Mouse (Mus musculus) E14TG2a.4 (cell line): ENCODE measurements around the gene Dennd4c.

Experiments used
- H3K27me3 ChIP-seq: 2 replicates; pipeline ENCODE4 v1.6.1; 2014; ENCODE audit warnings: low read length, control low read depth; ENCODE audit not compliant: insufficient read depth
- H3K36me3 ChIP-seq: 2 replicates; pipeline ENCODE4 v1.6.1; 2014; ENCODE audit warnings: low read length, control low read depth; ENCODE audit not compliant: insufficient read depth
- H3K4me1 ChIP-seq: replicated peaks from 2 replicates; pipeline ENCODE4 v1.6.1; 2014; ENCODE audit warnings: low read depth, low read length, control low read depth
- H3K4me3 ChIP-seq: replicated peaks from 2 replicates; pipeline ENCODE4 v1.5.1; 2014; ENCODE audit warnings: mild to moderate bottlenecking, low read length
- H3K9me3 ChIP-seq: 2 replicates; pipeline ENCODE4 v1.6.1; 2014; ENCODE audit warnings: low read length, control low read depth
- CTCF ChIP-seq: conservative IDR thresholded peaks from 2 replicates; pipeline ENCODE4 v1.5.1; 2014; ENCODE audit warnings: low read length
- NANOG ChIP-seq: IDR thresholded peaks from 2 replicates; pipeline ENCODE4 v1.6.1; 2014; ENCODE audit warnings: borderline replicate concordance, low read length, mixed read lengths
- POU5F1 ChIP-seq: IDR thresholded peaks from 2 replicates; pipeline ENCODE4 v1.6.1; 2014; ENCODE audit warnings: low read length, borderline replicate concordance

The Dennd4c gene

DNA sequence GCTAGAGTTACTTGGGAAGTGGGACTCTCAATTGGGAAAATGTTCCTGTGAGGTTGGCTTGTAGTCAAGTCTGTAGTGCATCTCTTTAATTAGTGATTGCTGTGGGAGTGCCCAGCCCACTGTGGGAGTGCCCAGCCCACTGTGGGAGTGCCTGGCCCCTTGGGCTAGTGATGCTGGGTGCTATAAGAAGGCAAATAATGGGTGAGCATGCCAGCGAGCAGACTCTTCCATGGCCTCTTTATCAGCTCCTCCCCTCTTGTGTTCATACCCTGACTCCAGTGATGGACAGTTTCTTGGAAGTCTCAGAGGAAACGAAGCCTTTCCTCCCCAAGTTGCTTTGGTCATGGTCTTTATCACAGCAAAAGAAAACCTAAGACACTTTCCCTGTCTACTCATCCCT lies 134.1 kb downstream of the Dennd4c start:
- Histone ChIP-seq H3K27me3 (peaks cover 7% of the 10 kb centered on the region; the same call in 1 of the 2 replicates), H3K4me3 (no peak overlapping the region), H3K4me1 (peaks cover 6% of the 10 kb centered on the region), H3K9me3 (no peaks in the 10 kb centered on the region), H3K36me3 (0 out of 2 replicates have a peak, but pooled peaks cover 3% of the 10 kb centered on the region)
- TF ChIP-seq POU5F1, result no peak
- TF ChIP-seq NANOG, result no peak

GRCm38 (mm10) chr4:86884945-86885344 lies 136.6 kb downstream of the Dennd4c start:
- Histone ChIP-seq H3K4me1 (peaks cover 12% of the 10 kb centered on the region), H3K27me3 (peaks cover 7% of the 10 kb centered on the region; the same call in 1 of the 2 replicates), H3K36me3 (0 out of 2 replicates have a peak, but pooled peaks cover 3% of the 10 kb centered on the region), H3K9me3 (no peaks in the 10 kb centered on the region), H3K4me3 (no peak overlapping the region)
- TF ChIP-seq NANOG (no peak), CTCF (peak; percentile 39)

DNA sequence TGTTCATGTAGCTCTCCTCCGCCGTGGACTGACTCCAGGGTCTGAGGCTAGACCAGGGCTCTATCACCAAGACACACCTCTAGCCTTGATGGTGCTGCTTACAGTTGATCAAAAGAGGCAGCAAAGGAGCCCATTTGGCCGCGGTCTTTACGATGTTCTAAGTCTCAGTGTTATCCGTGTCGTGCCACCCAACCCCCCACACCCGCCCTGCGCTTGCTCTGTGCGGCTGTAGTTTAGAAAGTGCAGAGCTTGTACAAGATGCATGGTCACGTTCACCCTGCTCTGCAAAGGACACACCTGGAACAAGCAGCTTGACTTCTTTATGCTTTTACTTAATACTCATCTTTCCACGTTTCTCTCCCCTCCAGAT lies 137.4 kb downstream of the Dennd4c start:
- TF ChIP-seq NANOG, result no peak
- no peak for TF ChIP-seq POU5F1
- no peak for TF ChIP-seq CTCF

DNA sequence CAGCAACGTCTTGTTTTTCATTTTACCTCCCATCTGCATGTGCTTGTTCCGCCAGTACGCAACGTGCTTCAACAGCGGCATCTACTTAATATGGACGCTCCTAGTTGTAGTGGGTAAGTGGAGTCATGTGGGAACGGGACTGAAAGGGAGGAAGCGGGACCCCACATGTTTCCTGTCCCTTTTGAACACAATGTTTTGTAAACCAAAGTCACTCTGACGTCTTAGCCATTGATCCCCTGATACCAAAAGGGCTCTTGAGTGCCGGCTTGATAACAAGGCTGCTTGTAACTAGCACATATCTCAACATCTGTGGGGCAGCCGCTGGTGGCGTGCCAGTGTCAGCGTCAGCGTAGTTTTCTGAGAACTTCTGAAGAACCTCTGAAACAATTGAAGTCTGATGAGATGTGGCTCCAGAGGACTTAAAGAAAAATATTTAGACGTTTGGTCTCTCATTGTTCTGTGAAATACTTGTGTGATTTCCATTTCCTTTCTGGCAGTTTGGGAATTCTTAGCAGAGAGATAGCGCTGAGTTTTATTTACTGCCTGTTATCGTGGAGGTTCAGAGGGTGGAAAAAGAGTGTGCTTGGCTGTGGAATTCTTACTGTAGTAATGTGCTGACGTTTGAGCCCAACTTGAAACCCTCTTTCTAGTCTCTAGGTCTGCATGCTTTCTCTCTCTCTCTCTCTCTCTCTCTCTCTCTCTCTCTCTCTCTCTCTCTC lies 138.0 kb downstream of the Dennd4c start:
- no peak for TF ChIP-seq POU5F1
- no peak for TF ChIP-seq NANOG
- no peak for TF ChIP-seq CTCF
- Histone ChIP-seq H3K4me3 (peak overlapping the region; percentile 64), H3K27me3 (peaks cover 5% of the 10 kb centered on the region; the same call in 1 of the 2 replicates), H3K4me1 (peaks cover 12% of the 10 kb centered on the region), H3K9me3 (no peaks in the 10 kb centered on the region), H3K36me3 (0 out of 2 replicates have a peak, but pooled peaks cover 3% of the 10 kb centered on the region)

More for the DNA sequence above, 137.4 kb downstream of the Dennd4c start:
- Histone ChIP-seq H3K4me1 (peaks cover 12% of the 10 kb centered on the region), H3K36me3 (0 out of 2 replicates have a peak, but pooled peaks cover 3% of the 10 kb centered on the region), H3K27me3 (peaks cover 5% of the 10 kb centered on the region; the same call in 1 of the 2 replicates), H3K4me3 (peak overlapping the region; percentile 64), H3K9me3 (no peaks in the 10 kb centered on the region)

DNA sequence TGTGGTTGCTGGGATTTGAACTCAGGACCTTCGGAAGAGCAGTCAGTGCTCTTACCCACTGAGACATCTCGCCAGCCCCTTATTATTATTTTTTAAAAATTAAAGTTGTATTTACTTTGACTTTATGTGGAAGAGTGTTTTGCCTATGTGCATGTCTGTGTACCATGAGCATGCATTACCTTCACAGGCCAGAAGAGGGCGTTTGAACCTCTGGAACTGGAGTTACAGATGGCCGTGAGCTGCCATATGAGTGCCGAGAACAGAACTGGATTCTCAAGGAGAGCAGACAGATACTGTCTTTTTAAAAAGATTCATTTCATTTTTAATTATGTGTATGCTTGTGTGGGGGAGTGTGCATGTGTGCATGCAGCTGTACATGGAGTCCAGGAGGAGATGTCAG lies 139.5 kb downstream of the Dennd4c start:
- H3K4me3 ChIP-seq, result 0 out of 2 replicates have a peak overlapping the region, but pooled peaks have one; percentile 1
- TF ChIP-seq CTCF, result peak; percentile 79
- no peak for TF ChIP-seq NANOG
- no peaks in the 10 kb centered on the region for H3K9me3 ChIP-seq
- peaks cover 12% of the 10 kb centered on the region for H3K4me1 ChIP-seq
- H3K27me3 ChIP-seq, result peaks cover 5% of the 10 kb centered on the region; the same call in 1 of the 2 replicates
- 0 out of 2 replicates have a peak, but pooled peaks cover 3% of the 10 kb centered on the region for H3K36me3 ChIP-seq

- Histone ChIP-seq H3K9me3 (no peaks in the 10 kb centered on the region), H3K36me3 (no peaks in the 10 kb centered on the region), H3K27me3 (no peaks in the 10 kb centered on the region), H3K4me1 (peaks cover 4% of the 10 kb centered on the region), H3K4me3 (no peak overlapping the region)
- TF ChIP-seq NANOG (no peak), CTCF (no peak), POU5F1 (no peak)
Measured at GRCm38 (mm10) chr4:86897411-86897810, 149.1 kb downstream of the Dennd4c start.

DNA sequence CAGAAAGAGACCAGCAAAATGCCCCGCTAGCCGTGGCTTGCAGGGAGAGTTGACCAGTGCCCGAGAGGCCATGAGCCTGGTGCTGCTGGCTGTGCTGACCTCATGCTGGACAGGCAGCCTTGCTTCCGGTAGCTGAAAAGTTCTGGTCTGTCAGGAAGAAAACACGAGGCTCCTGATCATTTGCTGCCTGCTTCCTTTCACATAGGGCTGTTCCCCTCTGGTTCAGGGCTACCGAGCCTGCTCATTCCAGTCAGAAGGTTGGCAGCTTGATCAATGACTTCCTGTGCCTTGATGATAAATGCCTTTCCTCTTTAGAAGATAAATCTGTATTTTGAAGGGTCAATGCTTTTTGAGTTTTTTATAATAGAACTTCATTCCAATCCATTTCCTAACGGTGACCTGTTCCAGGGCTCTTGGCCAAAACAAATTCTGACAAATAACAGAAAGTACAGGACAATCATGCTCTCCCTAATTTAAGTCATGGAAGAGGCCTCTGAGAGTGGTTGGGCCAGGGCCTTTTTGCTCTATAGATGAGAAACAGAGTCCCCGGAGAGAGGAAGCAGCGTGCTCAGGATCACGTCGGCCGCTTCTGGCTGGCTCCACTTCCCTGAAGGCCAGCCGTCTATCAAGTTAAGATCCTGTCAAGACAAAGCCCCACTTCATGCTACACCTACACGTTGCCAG lies 150.6 kb downstream of the Dennd4c start:
- Histone ChIP-seq H3K27me3 (no peaks in the 10 kb centered on the region), H3K4me3 (no peak overlapping the region), H3K9me3 (no peaks in the 10 kb centered on the region), H3K36me3 (no peaks in the 10 kb centered on the region), H3K4me1 (peaks cover 9% of the 10 kb centered on the region)
- TF ChIP-seq POU5F1 (no peak), NANOG (no peak), CTCF (no peak)
